Mouse (Mus musculus): ENCODE measurements at regions not wholly inside any gene's neighbourhood (a gene's known extent, or its start where the extent isn't known, plus 50 kb on each side); places are given as distances from the start of the nearest gene placed in this dataset.

DNA sequence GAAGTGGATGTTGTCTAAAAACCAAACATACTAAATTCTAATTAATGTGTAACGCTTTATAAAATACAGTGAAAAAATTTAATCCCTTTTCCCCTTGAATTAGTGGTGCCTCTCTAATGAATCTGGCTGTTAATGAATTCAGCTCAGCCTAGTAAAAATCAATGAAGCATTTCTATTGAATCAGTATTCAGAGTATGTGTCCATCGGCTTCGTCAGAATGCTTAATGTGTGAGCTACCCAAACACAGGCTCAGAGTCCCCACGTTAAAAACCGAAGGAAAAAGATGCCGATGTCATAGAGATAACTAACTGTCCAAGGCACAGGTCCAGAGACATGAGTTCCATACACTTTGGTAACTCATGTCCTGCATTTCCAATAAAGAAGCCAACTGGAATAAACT is 126.3 kb upstream of the Plekha5 start:
- TF ChIP-seq CTCF (IDR thresholded peaks at IDR 0.05) (no peak), EP300 (IDR thresholded peaks at IDR 0.05) (no peak)

All from lung, postnatal 0 days (tissue).